Mouse (Mus musculus) left cerebral cortex, adult 11 months (tissue): ENCODE results near the gene E330017A01Rik.

Experiments
- DNase-seq: peaks from one replicate; pipeline ENCODE4 v3.0.0; 2022; ENCODE audit warnings: low spot score

E330017A01Rik gene

DNA sequence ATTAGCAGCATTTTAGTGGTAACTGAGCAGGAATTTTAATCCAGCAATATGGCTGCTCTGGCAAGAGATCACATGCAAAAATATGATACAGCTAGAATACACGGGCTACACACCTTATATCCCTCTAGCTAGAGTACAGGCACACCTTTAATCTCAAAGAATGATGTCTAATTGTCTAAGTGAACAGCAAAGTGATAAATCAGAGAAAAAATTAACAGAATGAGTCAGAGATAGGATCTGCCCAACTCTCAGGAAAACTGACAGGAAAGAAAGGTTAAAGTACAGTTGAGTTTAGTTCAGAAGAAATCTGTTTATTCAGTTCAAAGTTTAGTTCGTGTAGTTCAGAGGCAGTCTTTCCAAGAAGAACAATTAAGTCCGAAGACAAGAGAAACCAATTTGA, 47.2 kb downstream of the E330017A01Rik start:
- no peak for DNase-seq

GRCm38 (mm10) chr16:58589444-58589843, 49.1 kb downstream of the E330017A01Rik start:
- DNase-seq = no peak
